Comparison of ENCODE assay signal across 17 mouse cellular contexts in the genomic region with DNA sequence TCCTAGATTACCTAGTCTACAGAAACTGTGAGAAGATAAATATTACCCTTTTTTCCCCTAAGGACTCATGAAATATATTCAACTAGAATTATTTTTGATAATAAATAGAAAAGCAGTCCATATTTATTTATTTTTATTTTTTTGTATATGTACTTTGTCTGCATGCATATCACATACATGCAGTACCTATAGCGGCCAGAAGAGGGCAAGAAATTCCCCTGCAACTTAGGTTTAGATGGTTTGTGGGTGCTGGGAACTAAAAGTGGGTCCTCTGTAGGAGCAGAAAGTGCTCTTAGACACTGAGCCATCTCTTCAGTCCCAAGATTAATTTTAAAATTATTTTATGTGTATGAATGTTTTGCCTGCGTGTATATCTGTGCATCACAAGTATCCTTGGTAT. TPM values are rescaled to one million over a fixed set of nuclear protein-coding genes. Genes with fewer than 3 reads are reported as not detected.
DNase-seq lines count a peak whose midpoint lies in the region; ATAC-seq and TF ChIP-seq lines count a peak whose summit lies in the region.
"Had no signal": no experiment of that assay in that cellular context is flagged by ENCODE, and none has a peak within 500 bp of the region (broad histone marks: within the 10 kb centered on the region; RNA-seq: fewer than 3 reads in every experiment).

No protein-coding gene starts in this region.

- no peaks in the 10 kb centered on the region for H3K4me1 ChIP-seq in intestine, postnatal 0 days (replicated peaks; ENCODE audit: control insufficient read depth, insufficient read depth, low read length)
- H3K4me1 ChIP-seq in intestine, embryonic 16.5 days (ENCODE audit: control insufficient read depth, insufficient read depth, low read length): no peaks in the 10 kb centered on the region
- H3K4me1 ChIP-seq in midbrain, postnatal 0 days (ENCODE audit: insufficient read depth, low read length): no peaks in the 10 kb centered on the region
- H3K4me1 ChIP-seq in midbrain, embryonic 13.5 days (replicated peaks): no peaks in the 10 kb centered on the region
- H3K4me1 ChIP-seq in E14TG2a.4 (replicated peaks; ENCODE audit: low read depth, low read length): no peaks in the 10 kb centered on the region
- no peaks in the 10 kb centered on the region for H3K4me1 ChIP-seq in forebrain, embryonic 15.5 days

- H3K9ac ChIP-seq in intestine, postnatal 0 days (ENCODE audit: low read depth, low read length): no peak overlapping the region
- no peak overlapping the region for H3K9ac ChIP-seq in intestine, embryonic 16.5 days (ENCODE audit: low read depth, low read length)
- no peak overlapping the region for H3K9ac ChIP-seq in midbrain, postnatal 0 days (replicated peaks; ENCODE audit: low read length, poor library complexity, severe bottlenecking)
- no peak overlapping the region for H3K9ac ChIP-seq in midbrain, embryonic 13.5 days (replicated peaks)
- no peak overlapping the region for H3K9ac ChIP-seq in forebrain, embryonic 15.5 days (replicated peaks)

- H3K36me3 ChIP-seq in intestine, postnatal 0 days (ENCODE audit: control insufficient read depth, insufficient read depth): no peaks in the 10 kb centered on the region
- H3K36me3 ChIP-seq in intestine, embryonic 16.5 days (ENCODE audit: control insufficient read depth, insufficient read depth, low read length): no peaks in the 10 kb centered on the region
- H3K36me3 ChIP-seq in midbrain, postnatal 0 days (ENCODE audit: insufficient read depth, low read length): no peaks in the 10 kb centered on the region
- no peaks in the 10 kb centered on the region for H3K36me3 ChIP-seq in midbrain, embryonic 13.5 days
- H3K36me3 ChIP-seq in E14TG2a.4 (ENCODE audit: insufficient read depth, low read length): no peaks in the 10 kb centered on the region
- no peaks in the 10 kb centered on the region for H3K36me3 ChIP-seq in forebrain, embryonic 15.5 days
- H3K36me3 ChIP-seq: G1E had no signal

- H3K9me3 ChIP-seq in intestine, postnatal 0 days (ENCODE audit: control insufficient read depth): no peaks in the 10 kb centered on the region
- no peaks in the 10 kb centered on the region for H3K9me3 ChIP-seq in intestine, embryonic 16.5 days (ENCODE audit: control insufficient read depth, low read length)
- no peaks in the 10 kb centered on the region for H3K9me3 ChIP-seq in midbrain, postnatal 0 days (ENCODE audit: low read length)
- H3K9me3 ChIP-seq in midbrain, embryonic 13.5 days: no peaks in the 10 kb centered on the region
- H3K9me3 ChIP-seq in E14TG2a.4 (ENCODE audit: low read length): no peaks in the 10 kb centered on the region
- H3K9me3 ChIP-seq in forebrain, embryonic 15.5 days: no peaks in the 10 kb centered on the region
- H3K9me3 ChIP-seq: G1E had no signal

- no peak overlapping the region for H3K4me2 ChIP-seq in intestine, postnatal 0 days (replicated peaks; ENCODE audit: low read depth)
- H3K4me2 ChIP-seq in intestine, embryonic 16.5 days (ENCODE audit: low read depth, low read length): no peak overlapping the region
- H3K4me2 ChIP-seq in midbrain, postnatal 0 days (ENCODE audit: low read depth, low read length, poor library complexity, severe bottlenecking): no peak overlapping the region
- no peak overlapping the region for H3K4me2 ChIP-seq in midbrain, embryonic 13.5 days (replicated peaks)
- no peak overlapping the region for H3K4me2 ChIP-seq in forebrain, embryonic 15.5 days (replicated peaks)

- no peak for ATAC-seq in intestine, postnatal 0 days
- ATAC-seq in intestine, embryonic 16.5 days: no peak
- ATAC-seq in midbrain, postnatal 0 days (ENCODE audit: low FRiP score): no peak
- ATAC-seq in midbrain, embryonic 13.5 days: no peak
- ATAC-seq in forebrain, embryonic 15.5 days (replicated peaks): no peak

- no peaks in the 10 kb centered on the region for H3K27me3 ChIP-seq in intestine, postnatal 0 days (replicated peaks; ENCODE audit: control insufficient read depth, insufficient read depth, low read length)
- H3K27me3 ChIP-seq in intestine, embryonic 16.5 days (replicated peaks; ENCODE audit: control insufficient read depth, insufficient read depth, low read length): no peaks in the 10 kb centered on the region
- H3K27me3 ChIP-seq in midbrain, postnatal 0 days (ENCODE audit: insufficient read depth, low read length): no peaks in the 10 kb centered on the region
- no peaks in the 10 kb centered on the region for H3K27me3 ChIP-seq in midbrain, embryonic 13.5 days
- H3K27me3 ChIP-seq in E14TG2a.4 (ENCODE audit: insufficient read depth, low read length): no peaks in the 10 kb centered on the region
- no peaks in the 10 kb centered on the region for H3K27me3 ChIP-seq in forebrain, embryonic 15.5 days

- H3K4me3 ChIP-seq in intestine, postnatal 0 days (ENCODE audit: low read depth, low read length): no peak overlapping the region
- H3K4me3 ChIP-seq in intestine, embryonic 16.5 days (ENCODE audit: low read length): no peak overlapping the region
- H3K4me3 ChIP-seq in midbrain, postnatal 0 days (ENCODE audit: low read depth, low read length): no peak overlapping the region
- H3K4me3 ChIP-seq in midbrain, embryonic 13.5 days (replicated peaks): no peak overlapping the region
- H3K4me3 ChIP-seq in E14TG2a.4 (replicated peaks; ENCODE audit: low read length): no peak overlapping the region
- no peak overlapping the region for H3K4me3 ChIP-seq in forebrain, embryonic 15.5 days
- H3K4me3 ChIP-seq: erythroblast, embryonic 14.5 days had no signal

- peak; percentile 49 for TF ChIP-seq CTCF in intestine, postnatal 0 days (IDR thresholded peaks at IDR 0.05; ENCODE audit: low read depth)
- peak; percentile 37 for TF ChIP-seq CTCF in midbrain, postnatal 0 days (IDR thresholded peaks at IDR 0.05)
- TF ChIP-seq CTCF in E14TG2a.4 (conservative IDR thresholded peaks at IDR 0.05; ENCODE audit: low read length): peak; percentile 57

- 53% methylated on average over 2 of the region's 2 CpGs for WGBS in intestine, postnatal 0 days
- WGBS in intestine, embryonic 16.5 days: 50% methylated on average over 2 of the region's 2 CpGs
- 46% methylated on average over 2 of the region's 2 CpGs for whole genome bisulfite sequencing in midbrain, postnatal 0 days
- 42% methylated on average over 2 of the region's 2 CpGs for WGBS in midbrain, embryonic 13.5 days
- WGBS in forebrain, embryonic 15.5 days: 40% methylated on average over 2 of the region's 2 CpGs

- no peak for DNase-seq in midbrain, postnatal 0 days (ENCODE audit: low spot score)
- peak; percentile 35 for DNase-seq in induced T-regulatory cell, adult 2 months (ENCODE audit: low read depth)
- DNase-seq in c-Kit-positive CD71-positive TER-119-positive erythroid progenitor cells, embryonic 14.5 days (ENCODE audit: low spot score): no peak
- DNase-seq: cerebellum, adult 8-10 months; embryo, embryonic 11 days; gastrocnemius, postnatal 36 days; left cerebral cortex, postnatal 4 days; lung, adult 2 months; right cerebral cortex, postnatal 14 days had no signal

- H3K27ac ChIP-seq in intestine, postnatal 0 days (ENCODE audit: low read depth, low read length): no peak overlapping the region
- H3K27ac ChIP-seq in intestine, embryonic 16.5 days (ENCODE audit: low read length): no peak overlapping the region
- H3K27ac ChIP-seq in midbrain, postnatal 0 days (ENCODE audit: low read depth, low read length): no peak overlapping the region
- no peak overlapping the region for H3K27ac ChIP-seq in midbrain, embryonic 13.5 days
- H3K27ac ChIP-seq in forebrain, embryonic 15.5 days (replicated peaks): no peak overlapping the region

RNA-seq across cellular contexts. Expression of a gene that starts 17.2 kb away (rescaled TPM):
- polyA plus RNA-seq in intestine, postnatal 0 days (2015; fragmentation: Nextera tagmentation; extraction: Ambion mirVana): 0.69 and 0.77 TPM in 2 replicates
- polyA plus RNA-seq in intestine, embryonic 16.5 days (2015; fragmentation: Nextera tagmentation; extraction: Ambion mirVana): 2.0 and 2.8 TPM in 2 replicates
- not detected in 2 replicates for total RNA-seq in midbrain, postnatal 0 days (2014; rRNA removed)
- not detected in 2 replicates for polyA plus RNA-seq in midbrain, postnatal 0 days (2015; fragmentation: Nextera tagmentation; extraction: Ambion mirVana)
- polyA plus RNA-seq in midbrain, embryonic 13.5 days (2015; fragmentation: Nextera tagmentation; extraction: Ambion mirVana): 1.3 and 2.8 TPM in 2 replicates
- 1.2 TPM in 1 of 2 replicates, not detected in the other for polyA plus RNA-seq in forebrain, embryonic 15.5 days (2015; fragmentation: Nextera tagmentation; extraction: Ambion mirVana)
- total RNA-seq: gastrocnemius, postnatal 36 days; layer of hippocampus, postnatal 10 days; left cerebral cortex, postnatal 4 days had no signal
- polyA plus RNA-seq: erythroblast, embryonic 14.5 days; G1E; lung, adult 2 months had no signal

RNA-seq across cellular contexts. Expression of a gene that starts 24.1 kb away (rescaled TPM):
- polyA plus RNA-seq in intestine, postnatal 0 days (2015; fragmentation: Nextera tagmentation; extraction: Ambion mirVana): 12.7 and 13.9 TPM in 2 replicates
- polyA plus RNA-seq in intestine, embryonic 16.5 days (2015; fragmentation: Nextera tagmentation; extraction: Ambion mirVana): 21.0 and 21.4 TPM in 2 replicates
- total RNA-seq in midbrain, postnatal 0 days (2014; rRNA removed): 20.7 and 32.2 TPM in 2 replicates
- 12.1 and 14.0 TPM in 2 replicates for polyA plus RNA-seq in midbrain, postnatal 0 days (2015; fragmentation: Nextera tagmentation; extraction: Ambion mirVana)
- 22.7 and 23.0 TPM in 2 replicates for polyA plus RNA-seq in midbrain, embryonic 13.5 days (2015; fragmentation: Nextera tagmentation; extraction: Ambion mirVana)
- 14.1 and 15.2 TPM in 2 replicates for polyA plus RNA-seq in forebrain, embryonic 15.5 days (2015; fragmentation: Nextera tagmentation; extraction: Ambion mirVana)

RNA-seq across cellular contexts. Expression of a gene that starts 56.2 kb away (rescaled TPM):
- 2.6 and 2.7 TPM in 2 replicates for polyA plus RNA-seq in intestine, postnatal 0 days (2015; fragmentation: Nextera tagmentation; extraction: Ambion mirVana)
- polyA plus RNA-seq in intestine, embryonic 16.5 days (2015; fragmentation: Nextera tagmentation; extraction: Ambion mirVana): 4.4 and 4.9 TPM in 2 replicates
- 72.8 and 83.0 TPM in 2 replicates for total RNA-seq in midbrain, postnatal 0 days (2014; rRNA removed)
- 54.1 and 58.1 TPM in 2 replicates for polyA plus RNA-seq in midbrain, postnatal 0 days (2015; fragmentation: Nextera tagmentation; extraction: Ambion mirVana)
- polyA plus RNA-seq in midbrain, embryonic 13.5 days (2015; fragmentation: Nextera tagmentation; extraction: Ambion mirVana): 15.0 and 15.1 TPM in 2 replicates
- 15.6 and 18.8 TPM in 2 replicates for polyA plus RNA-seq in forebrain, embryonic 15.5 days (2015; fragmentation: Nextera tagmentation; extraction: Ambion mirVana)
- total RNA-seq: gastrocnemius, postnatal 36 days had no signal
- polyA plus RNA-seq: erythroblast, embryonic 14.5 days; G1E had no signal
